Mouse (Mus musculus): ENCODE data around the gene Cd3e. TPM values are rescaled to one million over a fixed set of nuclear protein-coding genes. Genes with fewer than 3 reads are reported as not detected.

Gene Cd3e
- not detected in 2 replicates for polyA plus RNA-seq (2014; fragmentation: Nextera tagmentation; extraction: Ambion mirVana)

DNA sequence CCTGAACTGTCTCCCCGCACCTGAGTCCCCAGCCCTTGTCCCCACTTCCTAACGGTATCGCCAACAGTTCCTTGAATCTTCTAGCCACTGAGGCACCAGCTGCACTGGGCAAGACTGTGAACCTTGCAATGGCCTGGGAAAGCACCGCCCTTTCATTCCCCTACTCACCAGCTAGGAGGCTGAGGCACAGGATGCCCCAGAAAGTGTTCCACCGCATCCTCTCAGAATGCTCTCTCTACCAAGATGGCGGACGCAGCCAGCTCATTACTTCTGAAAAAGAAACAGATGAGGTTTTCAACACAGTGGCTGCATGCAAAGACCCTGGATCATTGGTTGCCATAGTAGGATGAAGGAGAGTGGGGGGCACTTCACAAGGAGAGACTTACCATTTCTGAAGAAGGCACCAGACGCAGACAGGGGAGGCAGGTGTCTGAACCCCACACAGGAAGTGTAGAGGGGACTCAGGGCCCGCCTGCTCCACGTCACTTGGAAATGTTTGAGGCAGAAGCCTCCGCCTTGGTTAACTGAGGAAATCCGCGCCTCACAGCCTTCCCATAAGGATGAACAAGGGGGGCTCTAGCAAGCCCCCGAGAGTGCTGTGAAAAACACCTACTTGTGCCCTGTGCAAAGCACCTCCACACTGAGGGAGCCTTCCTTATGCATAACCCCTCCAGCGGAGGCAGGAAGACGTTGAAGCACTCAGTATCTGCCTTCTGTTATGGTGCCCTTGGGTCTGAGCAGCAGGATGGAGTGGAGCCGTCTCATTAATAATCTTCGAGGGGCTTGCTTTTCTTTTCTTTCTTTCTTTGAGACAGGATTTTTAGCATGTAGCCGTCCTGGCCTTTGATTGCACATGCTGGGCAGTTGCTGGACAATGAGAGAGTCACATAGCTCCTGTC is at the start of gene Cd3e:
Gene Cd3e (minus strand): TSS at position 448 of the 899 bp plus-strand sequence.
- Histone ChIP-seq H3K36me3 (ENCODE audit: control insufficient read depth, insufficient read depth, low read length) (no peaks in the 10 kb centered on the region), H3K4me2 (no peak within 1 kb of the TSS), H3K27me3 (ENCODE audit: control insufficient read depth, insufficient read depth, low read length) (no peaks in the 10 kb centered on the region), H3K4me3 (ENCODE audit: low read depth, low read length) (no peak within 1 kb of the TSS), H3K27ac (ENCODE audit: low read depth, low read length) (no peak within 1 kb of the TSS), H3K9ac (ENCODE audit: low read length) (no peak within 1 kb of the TSS), H3K4me1 (ENCODE audit: control insufficient read depth, insufficient read depth, low read length) (no peaks in the 10 kb centered on the region), H3K9me3 (ENCODE audit: control insufficient read depth, low read length) (no peaks in the 10 kb centered on the region)
- no peak for ATAC-seq (ENCODE audit: low FRiP score)
- WGBS: 82% methylated on average over 19 of the region's 19 CpGs
- DNase-seq (ENCODE audit: low spot score, missing footprints): no peak

DNA sequence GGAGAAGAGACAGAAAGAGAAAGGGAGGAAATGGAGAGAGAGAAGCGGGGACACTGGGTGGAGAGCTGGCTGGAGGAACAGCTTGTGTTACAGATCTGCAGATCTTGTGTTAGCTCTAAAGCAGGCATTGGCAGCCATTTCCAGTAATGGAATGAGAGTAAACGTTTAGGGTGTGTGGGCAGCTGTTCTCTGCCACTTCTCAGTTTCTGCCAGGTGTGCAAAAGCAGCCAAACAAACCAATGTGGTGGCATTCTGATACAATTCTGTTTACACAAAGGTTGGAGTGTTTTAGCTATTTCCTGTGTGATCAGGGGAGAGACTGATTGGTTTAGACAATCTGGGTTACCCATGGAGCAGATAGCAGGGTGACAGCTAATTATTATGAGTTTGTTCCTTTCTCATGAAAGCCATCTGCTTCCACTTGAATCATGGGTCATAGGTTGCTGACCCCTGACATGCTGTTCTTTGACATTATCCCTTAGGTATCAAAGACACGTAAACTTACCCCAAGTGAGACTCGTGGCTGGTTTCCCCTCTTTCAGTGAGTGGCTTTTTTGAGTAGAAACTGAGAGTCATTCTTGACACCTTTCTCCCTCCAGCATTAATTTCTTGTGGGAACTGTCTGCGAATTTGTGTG is 49.0 kb upstream of the Cd3e start:
- Histone ChIP-seq H3K27ac (ENCODE audit: low read depth, low read length) (no peak overlapping the region), H3K36me3 (ENCODE audit: control insufficient read depth, insufficient read depth, low read length) (no peaks in the 10 kb centered on the region), H3K9ac (ENCODE audit: low read length) (no peak overlapping the region), H3K9me3 (ENCODE audit: control insufficient read depth, low read length) (no peaks in the 10 kb centered on the region), H3K4me1 (ENCODE audit: control insufficient read depth, insufficient read depth, low read length) (no peaks in the 10 kb centered on the region), H3K4me2 (no peak overlapping the region), H3K4me3 (ENCODE audit: low read depth, low read length) (no peak overlapping the region), H3K27me3 (ENCODE audit: control insufficient read depth, insufficient read depth, low read length) (0 out of 2 replicates have a peak, but pooled peaks cover 2% of the 10 kb centered on the region)
- 46% methylated on average over 5 of the region's 5 CpGs for WGBS
- DNase-seq (ENCODE audit: low spot score, missing footprints): no peak
- ATAC-seq (ENCODE audit: low FRiP score): no peak

DNA sequence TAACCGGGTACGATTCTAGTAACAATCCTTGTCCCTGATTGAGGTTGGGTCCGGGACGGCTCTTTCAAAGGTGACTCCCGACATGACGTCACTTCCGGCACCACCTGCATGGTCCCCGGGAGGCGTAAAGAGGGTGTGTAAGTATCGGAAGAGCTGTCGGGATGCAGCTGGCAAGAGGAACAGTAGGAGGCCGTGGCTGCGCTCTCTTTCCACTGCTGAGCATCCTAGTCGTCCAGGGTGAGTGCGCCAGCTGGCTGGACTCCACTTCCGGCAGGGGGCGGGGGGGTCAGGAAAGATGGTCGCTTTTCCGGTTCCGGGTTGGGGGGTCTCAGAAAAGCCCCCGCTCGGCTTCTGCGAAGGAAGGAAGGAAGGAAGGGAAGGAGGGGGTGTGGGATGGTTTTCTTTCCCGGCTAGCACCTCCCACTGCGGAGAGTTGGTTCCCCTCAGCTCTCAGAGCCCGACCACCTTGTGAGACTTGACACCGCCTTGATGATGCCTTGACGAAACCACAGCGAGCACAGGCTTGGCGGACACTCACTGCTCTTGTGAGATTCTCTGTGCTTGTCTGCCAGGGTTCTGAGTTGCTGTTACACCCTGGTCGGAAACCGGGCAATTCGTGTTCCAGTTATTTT is 45.8 kb upstream of the Cd3e start, which contains the start of gene Mpzl3:
Gene Mpzl3 (plus strand): TSS at position 105 of the 632 bp plus-strand sequence.
- H3K27me3 ChIP-seq (ENCODE audit: control insufficient read depth, insufficient read depth, low read length): 0 out of 2 replicates have a peak, but pooled peaks cover 2% of the 10 kb centered on the region
- DNase-seq (ENCODE audit: low spot score, missing footprints): peak; percentile 99

DNA sequence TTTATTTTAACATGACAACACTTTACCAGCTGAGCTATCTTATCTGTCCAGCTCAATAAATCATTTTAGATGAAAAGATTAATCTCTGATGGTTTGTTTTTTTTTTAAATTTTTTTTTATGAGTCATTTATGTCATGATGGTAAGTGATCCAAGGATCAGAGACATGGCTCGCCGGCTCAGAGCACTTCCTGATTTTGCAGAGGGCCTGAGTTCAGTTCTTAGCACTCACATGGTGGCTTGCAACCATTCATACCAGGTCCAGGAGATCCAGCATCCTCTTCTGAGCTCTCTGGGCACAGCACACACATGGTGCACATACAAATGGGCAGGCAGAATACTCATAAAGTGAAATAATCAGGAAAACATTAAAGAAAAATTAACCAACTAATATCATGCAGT is 40.9 kb upstream of the Cd3e start:
- Histone ChIP-seq H3K9ac (ENCODE audit: low read length) (no peak overlapping the region), H3K27me3 (ENCODE audit: control insufficient read depth, insufficient read depth, low read length) (no peaks in the 10 kb centered on the region), H3K27ac (ENCODE audit: low read depth, low read length) (no peak overlapping the region), H3K4me2 (no peak overlapping the region), H3K4me3 (ENCODE audit: low read depth, low read length) (no peak overlapping the region), H3K4me1 (ENCODE audit: control insufficient read depth, insufficient read depth, low read length) (no peaks in the 10 kb centered on the region), H3K36me3 (ENCODE audit: control insufficient read depth, insufficient read depth, low read length) (no peaks in the 10 kb centered on the region), H3K9me3 (ENCODE audit: control insufficient read depth, low read length) (no peaks in the 10 kb centered on the region)
- 92% methylated on average over 2 of the region's 2 CpGs for WGBS
- no peak for DNase-seq (ENCODE audit: low spot score, missing footprints)
- no peak for ATAC-seq (ENCODE audit: low FRiP score)

More for the DNA sequence above, 45.8 kb upstream of the Cd3e start, which contains the start of gene Mpzl3:
- Histone ChIP-seq H3K4me1 (ENCODE audit: control insufficient read depth, insufficient read depth, low read length) (no peaks in the 10 kb centered on the region), H3K4me2 (peak within 1 kb of the TSS; percentile 54), H3K36me3 (ENCODE audit: control insufficient read depth, insufficient read depth, low read length) (no peaks in the 10 kb centered on the region), H3K9ac (ENCODE audit: low read length) (peak within 1 kb of the TSS; percentile 64), H3K27ac (ENCODE audit: low read depth, low read length) (peak within 1 kb of the TSS; percentile 97), H3K9me3 (ENCODE audit: control insufficient read depth, low read length) (no peaks in the 10 kb centered on the region), H3K4me3 (ENCODE audit: low read depth, low read length) (peak within 1 kb of the TSS; percentile 58)
- WGBS: under 1% methylated on average over 33 of the region's 33 CpGs
- ATAC-seq (ENCODE audit: low FRiP score): peak; percentile 97

DNA sequence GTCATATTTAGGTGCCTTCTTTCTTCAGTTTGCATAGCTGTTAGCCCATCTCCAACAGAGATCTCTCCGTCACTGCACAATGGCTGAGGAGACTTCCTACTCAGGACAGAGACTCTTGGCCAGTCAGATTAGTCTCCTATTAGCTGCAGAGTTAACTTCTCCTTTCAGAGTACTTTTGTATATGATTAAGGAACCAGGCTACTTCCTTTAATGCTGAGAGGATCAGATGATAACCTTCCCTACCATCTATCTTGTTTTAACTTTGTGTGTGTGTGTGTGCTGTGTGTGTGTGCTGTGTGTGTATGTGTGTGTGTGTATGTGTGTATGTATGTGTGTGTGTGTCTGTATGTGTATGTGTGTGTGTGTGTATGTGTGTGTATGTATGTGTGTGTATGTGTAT is 40.3 kb upstream of the Cd3e start:
- Histone ChIP-seq H3K9me3 (ENCODE audit: control insufficient read depth, low read length) (no peaks in the 10 kb centered on the region), H3K9ac (ENCODE audit: low read length) (no peak overlapping the region), H3K36me3 (ENCODE audit: control insufficient read depth, insufficient read depth, low read length) (no peaks in the 10 kb centered on the region), H3K4me2 (no peak overlapping the region), H3K4me3 (ENCODE audit: low read depth, low read length) (no peak overlapping the region), H3K4me1 (ENCODE audit: control insufficient read depth, insufficient read depth, low read length) (no peaks in the 10 kb centered on the region), H3K27me3 (ENCODE audit: control insufficient read depth, insufficient read depth, low read length) (no peaks in the 10 kb centered on the region), H3K27ac (ENCODE audit: low read depth, low read length) (no peak overlapping the region)
- no peak for ATAC-seq (ENCODE audit: low FRiP score)
- DNase-seq (ENCODE audit: low spot score, missing footprints): no peak
- WGBS: 93% methylated on average over 1 of the region's 1 CpGs

DNA sequence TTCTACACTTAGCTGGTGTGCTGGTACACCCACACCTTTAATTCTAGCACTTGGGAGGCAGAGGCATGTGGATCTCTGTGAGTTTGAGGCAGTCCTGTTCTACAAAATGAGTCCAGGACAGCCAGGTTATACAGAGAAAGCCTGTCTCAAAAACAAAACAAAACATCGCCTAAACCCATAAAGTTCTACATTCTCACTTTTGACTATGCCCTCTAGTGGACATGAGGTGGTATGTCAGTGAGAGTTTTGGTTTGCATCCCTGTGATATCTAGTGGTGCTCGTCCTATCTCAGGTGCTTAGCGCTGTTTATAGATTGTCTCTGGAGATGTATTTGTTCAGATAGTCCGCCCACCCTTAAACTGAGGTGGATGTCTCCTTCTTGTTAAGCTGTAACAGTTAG is 39.1 kb upstream of the Cd3e start:
- H3K27me3 ChIP-seq (ENCODE audit: control insufficient read depth, insufficient read depth, low read length): peaks cover 5% of the 10 kb centered on the region
- 42% methylated on average over 4 of the region's 4 CpGs for WGBS
- no peaks in the 10 kb centered on the region for H3K9me3 ChIP-seq (ENCODE audit: control insufficient read depth, low read length)
- H3K4me3 ChIP-seq (ENCODE audit: low read depth, low read length): no peak overlapping the region
- H3K36me3 ChIP-seq (ENCODE audit: control insufficient read depth, insufficient read depth, low read length): no peaks in the 10 kb centered on the region
- DNase-seq (ENCODE audit: low spot score, missing footprints) (peak; percentile 92), ATAC-seq (ENCODE audit: low FRiP score) (no peak)
- no peak overlapping the region for H3K27ac ChIP-seq (ENCODE audit: low read depth, low read length)
- H3K9ac ChIP-seq (ENCODE audit: low read length): no peak overlapping the region
- H3K4me2 ChIP-seq: no peak overlapping the region
- H3K4me1 ChIP-seq (ENCODE audit: control insufficient read depth, insufficient read depth, low read length): no peaks in the 10 kb centered on the region

DNA sequence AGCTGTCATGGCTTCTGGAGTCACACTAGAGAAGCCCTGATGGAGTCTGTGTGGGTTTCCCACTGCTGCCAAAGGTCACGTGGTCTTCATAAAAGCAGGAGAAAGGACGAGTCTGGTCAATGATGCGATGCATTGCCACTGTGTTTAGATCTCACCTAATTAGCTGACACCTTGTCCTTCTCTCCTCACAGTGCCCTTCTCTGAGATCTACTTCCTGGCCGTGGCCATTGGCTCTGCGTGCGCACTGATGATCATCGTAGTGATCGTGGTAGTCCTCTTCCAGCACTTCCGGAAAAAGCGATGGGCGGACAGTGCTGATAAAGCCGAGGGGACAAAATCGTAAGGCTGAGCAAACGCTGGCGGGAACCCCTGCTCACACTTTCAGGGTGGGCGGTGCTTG is 37.5 kb upstream of the Cd3e start:
- no peak for ATAC-seq (ENCODE audit: low FRiP score)
- H3K27me3 ChIP-seq (ENCODE audit: control insufficient read depth, insufficient read depth, low read length): peaks cover 20% of the 10 kb centered on the region
- WGBS: 91% methylated on average over 16 of the region's 16 CpGs

DNA sequence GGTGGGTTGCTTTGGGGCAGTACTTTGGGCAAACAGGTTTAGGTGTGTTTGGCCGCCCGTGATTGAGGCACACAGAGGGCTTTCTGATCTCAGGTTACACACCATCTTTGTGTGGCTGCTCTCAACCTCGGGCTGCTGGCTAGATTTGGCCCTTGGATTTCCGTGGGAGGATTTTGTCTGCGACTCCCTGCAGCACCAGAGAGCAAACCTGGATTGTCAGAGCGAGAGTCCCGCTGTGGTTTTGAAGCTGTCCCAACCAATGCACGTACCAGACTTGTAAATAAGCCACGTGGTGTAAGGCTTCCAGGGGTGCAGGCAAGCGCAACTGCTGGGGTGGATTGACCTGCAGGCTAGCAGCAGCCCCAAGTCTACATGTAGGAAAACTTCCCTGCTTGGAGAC is 33.5 kb upstream of the Cd3e start:
- Histone ChIP-seq H3K36me3 (ENCODE audit: control insufficient read depth, insufficient read depth, low read length) (no peaks in the 10 kb centered on the region), H3K9ac (ENCODE audit: low read length) (no peak overlapping the region), H3K27ac (ENCODE audit: low read depth, low read length) (no peak overlapping the region), H3K4me3 (ENCODE audit: low read depth, low read length) (no peak overlapping the region), H3K27me3 (ENCODE audit: control insufficient read depth, insufficient read depth, low read length) (peaks cover 46% of the 10 kb centered on the region), H3K4me2 (0 out of 2 replicates have a peak overlapping the region, but pooled peaks have one; percentile 15), H3K4me1 (ENCODE audit: control insufficient read depth, insufficient read depth, low read length) (no peaks in the 10 kb centered on the region), H3K9me3 (ENCODE audit: control insufficient read depth, low read length) (no peaks in the 10 kb centered on the region)
- ATAC-seq (ENCODE audit: low FRiP score): no peak
- WGBS: 0% methylated on average over 10 of the region's 10 CpGs
- DNase-seq (ENCODE audit: low spot score, missing footprints): peak; percentile 87

More for the DNA sequence above, 37.5 kb upstream of the Cd3e start:
- Histone ChIP-seq H3K9me3 (ENCODE audit: control insufficient read depth, low read length) (no peaks in the 10 kb centered on the region), H3K4me2 (no peak overlapping the region), H3K4me1 (ENCODE audit: control insufficient read depth, insufficient read depth, low read length) (no peaks in the 10 kb centered on the region), H3K27ac (ENCODE audit: low read depth, low read length) (no peak overlapping the region), H3K9ac (ENCODE audit: low read length) (no peak overlapping the region), H3K36me3 (ENCODE audit: control insufficient read depth, insufficient read depth, low read length) (no peaks in the 10 kb centered on the region), H3K4me3 (ENCODE audit: low read depth, low read length) (no peak overlapping the region)
- DNase-seq (ENCODE audit: low spot score, missing footprints): no peak

All from midbrain, embryonic 11.5 days (tissue).